Mouse (Mus musculus) liver, embryonic 16.5 days (tissue): Measurements from ENCODE around the gene Ets1. TPM values are rescaled to one million over a fixed set of nuclear protein-coding genes. Genes with fewer than 3 reads are reported as not detected.

ENCODE experiments used
- ATAC-seq: fragments of 200-750 bp; cut with Nextera tagmentation; 2 replicates; pipeline ENCODE4 v1.8.0; 2017; ENCODE audit warnings: low read depth, mild to moderate bottlenecking, moderate number of reproducible peaks, moderate library complexity
- H3K27ac ChIP-seq: fragments of 300-500 bp; sonication (generic); 2 replicates; pipeline ENCODE4 v1.5.1; 2014; ENCODE audit warnings: mild to moderate bottlenecking, low read length
- H3K27me3 ChIP-seq: fragments of 300-500 bp; sonication (generic); 2 replicates; pipeline ENCODE4 v1.6.1; 2014; ENCODE audit warnings: low read depth, low read length, mixed read lengths; ENCODE audit not compliant: control insufficient read depth, insufficient read depth
- H3K36me3 ChIP-seq: fragments of 300-500 bp; sonication (generic); 2 replicates; pipeline ENCODE4 v1.6.1; 2014; ENCODE audit warnings: mild to moderate bottlenecking; ENCODE audit not compliant: control insufficient read depth, insufficient read depth
- H3K4me1 ChIP-seq: fragments of 300-500 bp; sonication (generic); 2 replicates; pipeline ENCODE4 v1.6.1; 2014; ENCODE audit warnings: low read depth, low read length, mixed read lengths; ENCODE audit not compliant: control insufficient read depth
- H3K4me2 ChIP-seq: fragments of 300-500 bp; sonication (generic); 2 replicates; pipeline ENCODE4 v1.6.1; 2014; ENCODE audit warnings: low read depth, low read length, mixed read lengths
- H3K4me3 ChIP-seq: fragments of 300-500 bp; sonication (generic); 2 replicates; pipeline ENCODE4 v1.5.1; 2014; ENCODE audit warnings: low read depth, mild to moderate bottlenecking, low read length
- H3K9ac ChIP-seq: fragments of 300-500 bp; sonication (generic); 2 replicates; pipeline ENCODE4 v1.6.1; 2014; ENCODE audit warnings: low read depth, low read length
- H3K9me3 ChIP-seq: fragments of 300-500 bp; sonication (generic); replicated peaks from 2 replicates; pipeline ENCODE4 v1.6.1; 2016; ENCODE audit warnings: low read length; ENCODE audit not compliant: control insufficient read depth
- WGBS: fragments of 180-500 bp; shearing (Covaris S2); extraction: QIAGEN DNeasy Blood & Tissue Kit; methylation state at CpG from one replicate; pipeline ENCODE4 v1.1.7; 2014; ENCODE audit not compliant: insufficient replicate concordance; 5-methylcytosine and 5-hydroxymethylcytosine counted together
- polyA plus RNA-seq: library from polyadenylated mRNA; unstranded; fragments of >200 nt; fragmentation: Nextera tagmentation; extraction: Ambion mirVana; gene quantifications from 2 replicates; pipeline ENCODE4 v1.2.1, GENCODE M21; 2015

Ets1 gene
- polyA plus RNA-seq, 1 experiment from 2014 or later = 15.9 TPM

DNA sequence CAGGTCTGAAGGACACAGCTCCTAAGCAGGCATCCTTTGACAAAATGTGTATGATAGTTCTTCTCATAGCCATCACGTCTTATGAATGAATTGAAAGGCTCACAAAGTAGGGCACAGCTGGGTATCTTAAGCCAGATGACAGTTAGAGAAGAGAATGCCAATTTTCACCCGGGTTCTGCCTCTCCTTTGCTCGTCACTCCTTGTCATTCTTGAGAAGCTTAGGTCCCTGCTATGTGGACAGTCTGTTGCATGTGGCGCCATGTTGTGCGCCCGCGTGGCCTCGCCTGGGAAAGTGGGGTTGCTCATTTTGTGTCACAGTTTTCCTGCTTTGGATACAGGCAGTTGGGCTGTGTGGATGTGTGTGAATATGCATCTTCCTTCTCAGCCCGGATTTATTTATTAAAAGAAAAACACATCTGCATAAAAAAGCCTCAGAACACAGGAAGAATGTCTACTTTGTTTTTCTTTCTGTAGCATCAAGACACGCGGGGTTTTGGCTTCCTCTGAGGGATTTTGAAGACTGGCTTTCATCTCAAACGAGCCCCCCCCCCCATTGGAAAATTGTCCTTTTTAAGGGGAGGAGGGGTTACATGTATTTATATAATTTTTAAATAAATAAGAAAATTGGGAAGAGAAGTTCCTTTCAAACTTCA is 81.4 kb downstream of the Ets1 start:
- WGBS = 62% methylated on average over 12 of the region's 12 CpGs
- no peaks in the 10 kb centered on the region for H3K36me3 ChIP-seq
- no peak overlapping the region for H3K4me3 ChIP-seq
- H3K9ac ChIP-seq = no peak overlapping the region
- ATAC-seq = no peak
- H3K27ac ChIP-seq = no peak overlapping the region
- H3K9me3 ChIP-seq = no peaks in the 10 kb centered on the region
- H3K27me3 ChIP-seq = no peaks in the 10 kb centered on the region
- peaks cover 7% of the 10 kb centered on the region for H3K4me1 ChIP-seq
- no peak overlapping the region for H3K4me2 ChIP-seq

DNA sequence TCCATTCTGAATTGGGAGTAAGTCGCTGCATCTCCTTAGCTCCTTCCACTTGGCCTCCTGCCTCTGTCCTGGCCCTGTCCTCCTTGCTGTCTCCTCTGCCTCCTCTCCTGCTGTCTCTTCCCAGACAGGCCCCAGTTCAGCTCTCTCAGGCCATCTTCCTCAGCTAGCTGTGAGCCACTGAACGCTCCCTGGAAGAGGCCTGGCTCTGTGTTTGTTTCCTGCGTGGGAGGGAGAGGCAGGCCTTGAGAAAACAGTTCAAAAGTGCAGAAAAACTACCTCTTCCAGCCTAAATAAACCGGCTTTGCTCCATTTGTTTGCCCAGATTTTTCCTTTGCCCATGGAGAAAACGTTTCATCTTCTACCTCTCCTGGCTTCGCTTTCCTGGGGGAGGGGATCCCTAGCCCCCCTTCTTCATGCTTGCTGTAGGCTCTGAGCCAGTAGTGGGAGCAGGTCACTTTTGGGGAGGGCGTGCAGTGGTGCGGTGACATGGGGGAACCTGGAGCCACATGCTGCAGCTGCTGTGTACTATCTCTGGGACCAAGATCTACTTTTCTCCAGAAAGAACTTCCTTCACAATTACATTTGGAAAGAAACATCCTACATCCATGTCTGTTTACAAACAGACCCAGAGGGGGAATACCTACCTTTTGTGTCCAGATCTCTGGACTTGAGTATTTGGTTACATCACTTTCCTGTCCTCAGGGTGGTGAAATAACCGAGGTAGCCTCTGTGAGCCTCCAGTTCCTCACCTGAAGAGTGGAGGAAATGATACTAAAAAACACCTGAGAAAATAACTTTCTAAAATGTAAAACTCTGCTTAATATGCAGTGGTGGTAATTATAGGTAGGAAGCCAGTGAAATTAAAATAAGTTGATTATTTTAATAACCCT is 82.2 kb downstream of the Ets1 start:
- Histone ChIP-seq H3K4me2 (no peak overlapping the region), H3K4me3 (no peak overlapping the region), H3K27ac (0 out of 2 replicates have a peak overlapping the region, but pooled peaks have one; percentile 30), H3K4me1 (peaks cover 7% of the 10 kb centered on the region), H3K27me3 (no peaks in the 10 kb centered on the region), H3K9ac (no peak overlapping the region), H3K36me3 (no peaks in the 10 kb centered on the region), H3K9me3 (no peaks in the 10 kb centered on the region)
- WGBS = 45% methylated on average over 9 of the region's 9 CpGs
- ATAC-seq = no peak

DNA sequence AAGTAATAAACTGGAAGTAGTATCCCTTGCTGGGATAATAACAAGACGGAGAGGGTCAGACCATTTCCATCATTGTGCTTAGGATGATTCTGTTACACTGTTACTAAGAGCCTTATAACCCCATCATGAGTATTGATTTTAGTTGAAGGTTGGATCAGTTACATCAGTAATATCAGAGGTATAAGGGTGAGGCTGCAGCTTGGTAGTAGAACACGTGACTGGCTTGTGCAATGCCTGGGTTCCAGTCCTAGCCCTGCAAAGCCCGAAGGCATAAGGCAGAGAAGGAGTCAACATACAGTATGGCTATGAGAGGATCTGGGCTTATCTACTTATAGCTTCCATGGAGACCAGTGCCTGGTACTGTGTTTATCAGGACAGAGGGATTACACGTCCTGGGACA is 82.8 kb downstream of the Ets1 start:
- no peaks in the 10 kb centered on the region for H3K9me3 ChIP-seq
- peaks cover 7% of the 10 kb centered on the region for H3K4me1 ChIP-seq
- peak; percentile 65 for ATAC-seq
- H3K9ac ChIP-seq = no peak overlapping the region
- H3K36me3 ChIP-seq = no peaks in the 10 kb centered on the region
- no peak overlapping the region for H3K27ac ChIP-seq
- WGBS = 50% methylated on average over 4 of the region's 4 CpGs
- no peak overlapping the region for H3K4me2 ChIP-seq
- H3K4me3 ChIP-seq = no peak overlapping the region
- no peaks in the 10 kb centered on the region for H3K27me3 ChIP-seq

DNA sequence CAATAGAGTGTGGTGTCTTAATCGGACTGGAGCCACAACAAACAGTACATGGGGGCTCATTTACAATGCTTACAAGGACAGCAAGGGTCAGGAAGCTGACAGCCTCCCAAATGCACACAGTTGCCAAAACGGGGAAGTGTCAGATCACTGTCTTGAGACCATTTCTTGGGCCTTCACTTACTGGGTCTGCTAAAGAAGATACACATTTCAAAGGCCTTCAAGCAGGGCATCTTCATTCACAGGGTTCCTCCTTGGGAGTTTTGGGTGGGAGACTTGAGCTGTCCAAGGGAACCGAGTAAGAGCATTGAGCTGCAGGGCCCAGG is 83.9 kb downstream of the Ets1 start:
- peaks cover 7% of the 10 kb centered on the region for H3K4me1 ChIP-seq

DNA sequence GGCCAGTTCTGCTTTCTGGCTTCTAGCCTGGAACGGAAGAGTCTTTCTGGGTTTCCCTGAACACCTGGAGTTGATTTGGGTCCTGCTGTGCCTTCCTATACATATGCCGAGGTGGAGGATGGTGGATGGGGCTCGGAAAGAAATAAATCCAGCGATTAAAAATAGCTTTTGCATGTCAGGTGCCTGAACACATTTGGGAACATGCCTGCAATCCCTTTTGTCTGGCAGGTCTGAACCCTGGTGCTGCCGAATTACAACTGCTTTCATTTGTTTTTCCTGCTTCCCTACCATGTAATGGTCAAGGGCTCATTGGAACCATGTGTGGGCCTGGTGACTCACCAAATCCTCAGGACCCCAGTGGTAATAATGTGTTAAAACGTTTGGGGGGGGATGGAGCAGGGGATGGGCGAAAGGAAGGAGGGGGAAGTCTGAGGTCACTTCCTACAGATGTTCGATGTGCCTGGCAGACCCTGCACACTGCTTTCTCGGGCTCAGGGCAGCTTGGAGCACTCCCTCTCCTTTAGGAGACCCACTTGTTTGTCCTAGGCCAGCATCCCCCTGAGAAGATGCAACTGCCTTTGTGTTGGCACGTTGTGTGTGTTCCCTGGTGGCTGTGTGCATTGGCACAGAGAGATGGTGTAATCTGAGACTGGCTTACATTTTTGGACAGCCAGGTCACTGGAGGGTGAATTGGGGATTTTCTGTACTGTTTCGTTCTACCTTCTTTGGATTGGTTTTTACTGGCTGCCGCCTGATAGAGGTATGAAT is 84.4 kb downstream of the Ets1 start:
- Histone ChIP-seq H3K4me1 (peaks cover 7% of the 10 kb centered on the region), H3K4me3 (no peak overlapping the region), H3K27me3 (no peaks in the 10 kb centered on the region), H3K4me2 (no peak overlapping the region), H3K9ac (no peak overlapping the region), H3K27ac (no peak overlapping the region), H3K9me3 (no peaks in the 10 kb centered on the region), H3K36me3 (no peaks in the 10 kb centered on the region)
- no peak; the same call in 1 of the 2 replicates for ATAC-seq
- WGBS = 27% methylated on average over 12 of the region's 12 CpGs

More for the DNA sequence above, 83.9 kb downstream of the Ets1 start:
- H3K27me3 ChIP-seq = no peaks in the 10 kb centered on the region
- no peaks in the 10 kb centered on the region for H3K36me3 ChIP-seq
- no peak overlapping the region for H3K4me2 ChIP-seq
- no peak overlapping the region for H3K27ac ChIP-seq
- ATAC-seq = no peak
- no peak overlapping the region for H3K4me3 ChIP-seq
- H3K9ac ChIP-seq = no peak overlapping the region
- 25% methylated on average over 3 of the region's 3 CpGs for WGBS
- no peaks in the 10 kb centered on the region for H3K9me3 ChIP-seq

DNA sequence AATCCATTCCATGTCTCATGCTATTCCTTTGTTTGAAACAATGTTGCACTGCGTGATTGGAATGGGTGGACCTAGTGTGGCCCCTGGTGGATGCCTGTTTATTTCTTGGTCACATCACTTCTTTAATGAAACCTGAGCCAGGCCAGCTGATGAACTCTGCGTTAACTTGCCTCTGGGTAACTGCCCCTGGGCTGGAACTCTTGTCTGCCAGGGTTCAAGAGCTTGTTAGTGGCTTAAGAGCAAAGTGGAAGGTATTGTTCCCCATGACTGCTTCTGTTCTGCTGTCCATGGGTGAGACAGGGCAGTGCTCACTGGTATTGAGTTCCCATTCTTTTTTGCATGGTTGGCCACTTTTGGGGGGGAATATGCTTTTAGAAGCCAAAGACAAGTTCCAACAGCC is 85.1 kb downstream of the Ets1 start:
- Histone ChIP-seq H3K4me2 (no peak overlapping the region), H3K4me1 (peaks cover 3% of the 10 kb centered on the region), H3K27me3 (no peaks in the 10 kb centered on the region), H3K4me3 (no peak overlapping the region), H3K9me3 (no peaks in the 10 kb centered on the region), H3K9ac (no peak overlapping the region), H3K27ac (no peak overlapping the region), H3K36me3 (no peaks in the 10 kb centered on the region)
- 58% methylated on average over 2 of the region's 2 CpGs for WGBS
- ATAC-seq = no peak

DNA sequence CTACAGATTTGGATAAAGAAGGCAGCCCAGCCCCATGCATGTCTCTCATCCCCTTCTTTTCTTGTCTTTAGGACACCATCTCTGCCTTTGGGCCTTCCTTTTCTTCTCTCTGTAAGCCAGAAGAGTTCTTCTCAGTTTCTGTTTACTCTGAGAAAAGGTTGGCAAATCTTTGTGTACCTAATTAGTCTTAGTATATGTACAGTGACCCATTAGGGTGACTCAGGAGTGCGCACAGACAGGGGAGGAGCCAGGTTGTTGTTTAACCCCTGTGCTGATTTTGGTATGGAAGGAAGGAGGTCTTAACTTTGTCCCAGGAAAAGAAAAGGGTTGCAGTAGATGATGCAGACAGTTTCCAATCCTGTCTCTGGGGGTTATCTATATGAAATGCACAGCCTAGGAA is 86.2 kb downstream of the Ets1 start:
- Histone ChIP-seq H3K27me3 (no peaks in the 10 kb centered on the region), H3K4me2 (no peak overlapping the region), H3K27ac (no peak overlapping the region), H3K4me3 (no peak overlapping the region), H3K36me3 (no peaks in the 10 kb centered on the region), H3K9ac (no peak overlapping the region), H3K4me1 (peaks cover 3% of the 10 kb centered on the region), H3K9me3 (no peaks in the 10 kb centered on the region)
- 56% methylated on average over 1 of the region's 1 CpGs for WGBS
- no peak for ATAC-seq

DNA sequence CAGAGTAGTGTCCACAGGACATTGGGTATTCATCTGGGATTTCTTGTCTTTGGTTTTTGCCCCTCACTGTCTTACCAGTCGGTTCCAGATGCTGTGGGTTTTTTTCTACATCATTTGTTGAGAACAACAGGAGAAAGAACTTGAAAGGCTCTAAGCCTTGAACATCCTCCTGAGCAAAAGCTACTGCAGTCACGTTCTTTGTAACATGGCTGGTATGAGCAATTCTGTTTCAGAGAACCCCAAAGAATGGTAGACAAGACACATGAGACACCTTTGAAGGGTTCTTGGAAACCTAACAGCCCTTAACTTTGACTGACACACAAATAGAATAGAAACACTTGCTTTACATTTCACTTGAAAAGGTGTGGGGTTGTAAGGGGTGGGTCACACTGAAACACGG is 86.9 kb downstream of the Ets1 start:
- no peak for ATAC-seq
- Histone ChIP-seq H3K4me3 (no peak overlapping the region), H3K4me2 (no peak overlapping the region), H3K9me3 (no peaks in the 10 kb centered on the region), H3K27ac (no peak overlapping the region), H3K27me3 (no peaks in the 10 kb centered on the region), H3K36me3 (no peaks in the 10 kb centered on the region), H3K9ac (no peak overlapping the region), H3K4me1 (peaks cover 3% of the 10 kb centered on the region)
- WGBS = 59% methylated on average over 3 of the region's 3 CpGs
